Mouse (Mus musculus) retina, postnatal 7 days (tissue): Measurements from ENCODE around the gene Pex12.
"Not testable (repeated sequence)": the region's sequence is repeated elsewhere in the genome, so short reads cannot be mapped to it uniquely, and the experiment has no call there.

Source experiments
- DNase-seq: peaks from one replicate; pipeline ENCODE4 v3.0.0-alpha.2; 2012; ENCODE audit warnings: low read depth, low spot score

Gene Pex12

DNA sequence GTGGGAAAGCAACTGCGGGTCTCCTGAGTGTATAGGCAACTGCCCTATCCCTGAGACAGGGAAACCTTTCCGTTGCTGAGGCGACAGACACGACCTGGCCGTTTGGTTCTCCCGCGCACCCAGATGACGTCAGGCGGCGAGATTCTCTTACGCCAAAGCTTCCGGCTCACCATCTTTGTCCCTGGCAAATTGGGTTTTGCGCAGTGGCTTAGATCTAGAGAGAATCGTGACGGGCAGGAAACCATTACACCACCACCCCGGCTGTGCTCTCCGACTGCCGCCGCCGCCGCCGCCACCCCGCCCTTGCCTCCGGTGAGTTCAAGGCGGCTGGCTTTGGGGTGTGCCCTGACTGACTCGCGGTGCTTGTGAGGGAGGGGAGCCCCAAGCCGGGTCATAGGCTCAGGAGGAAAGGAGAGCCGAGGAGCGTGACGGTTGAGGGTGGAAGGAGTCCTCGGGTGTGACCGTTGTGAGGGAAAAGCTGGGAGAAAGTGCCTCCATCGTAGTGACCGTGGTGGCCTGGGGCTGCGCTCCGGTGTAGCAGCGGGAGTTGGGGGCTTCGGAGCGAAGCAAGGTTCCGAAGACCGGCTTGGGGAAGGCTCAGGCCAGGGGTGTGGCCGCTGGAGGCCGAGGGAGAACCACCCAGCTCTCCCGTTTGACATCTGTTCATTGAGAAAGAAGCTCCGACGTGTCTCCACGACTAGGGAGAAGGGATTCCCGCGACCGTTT, at the start of gene Pex12:
Pex12 (minus strand) TSS at position 61 of the 726 bp plus-strand sequence.
- peak; percentile 98 for DNase-seq

DNA sequence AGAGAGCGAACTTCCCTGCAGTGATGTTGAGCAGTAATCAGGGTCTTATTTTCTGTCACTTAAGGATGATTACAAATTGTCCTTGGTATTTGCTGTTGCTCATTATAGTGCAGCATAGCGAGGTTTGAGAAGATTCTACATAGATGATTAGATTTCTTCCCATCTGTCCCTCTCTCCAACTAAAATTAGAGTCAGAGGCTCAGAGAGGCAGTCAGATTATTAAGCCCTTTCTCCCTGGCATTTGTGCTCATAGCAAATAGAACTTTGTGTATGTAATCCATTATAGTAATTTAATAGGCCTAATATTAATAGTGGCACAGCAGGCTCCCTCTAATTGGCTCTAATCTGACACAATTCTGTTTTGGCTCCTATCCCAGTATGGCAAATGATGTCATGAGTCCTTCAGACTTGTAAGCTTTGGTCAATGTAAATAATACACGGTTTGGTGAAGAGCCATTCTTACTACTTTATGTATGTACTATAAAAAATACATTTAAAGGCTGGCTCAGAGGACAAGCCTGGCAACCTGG, 39.4 kb upstream of the Pex12 start:
- DNase-seq, result peak; percentile 54

DNA sequence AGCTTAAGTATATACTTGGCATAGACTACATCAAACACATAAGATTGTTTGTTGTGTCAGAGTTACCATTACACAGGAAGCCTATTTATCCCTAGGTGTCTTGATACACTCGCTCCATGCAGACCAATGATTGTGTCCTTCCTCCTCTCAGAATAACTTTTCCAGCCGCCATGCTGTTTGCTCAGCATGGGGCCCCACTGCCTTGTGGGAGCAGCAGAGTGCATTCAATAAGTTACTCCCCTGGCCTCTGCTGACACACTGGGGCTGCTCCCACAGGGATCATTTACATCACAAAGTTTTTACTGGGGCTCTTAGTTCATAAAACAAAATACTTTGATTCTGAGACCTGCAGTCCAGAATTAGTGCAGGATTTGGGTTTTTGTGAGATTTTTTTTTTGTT, 37.3 kb upstream of the Pex12 start:
- no peak for DNase-seq

DNA sequence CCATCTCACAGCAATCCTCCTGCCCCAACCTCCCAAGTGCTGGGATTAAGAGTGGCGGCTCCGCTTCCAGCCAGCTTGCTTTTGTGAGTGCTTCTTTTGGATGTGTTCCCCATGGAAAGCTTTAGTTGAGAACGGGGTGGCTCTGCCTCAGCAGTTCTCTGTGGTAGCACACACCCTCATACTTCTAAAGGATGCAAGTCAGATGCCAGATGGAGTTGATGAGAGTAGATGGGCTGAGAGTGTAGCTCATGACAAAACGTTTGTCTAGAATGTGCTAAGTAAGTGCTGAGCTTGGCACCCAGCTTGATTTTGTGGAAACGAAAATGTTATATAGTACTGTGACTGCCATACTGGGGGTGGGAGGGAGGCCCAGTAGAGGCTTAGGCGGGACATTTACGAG, 33.4 kb upstream of the Pex12 start:
- DNase-seq, result no peak

DNA sequence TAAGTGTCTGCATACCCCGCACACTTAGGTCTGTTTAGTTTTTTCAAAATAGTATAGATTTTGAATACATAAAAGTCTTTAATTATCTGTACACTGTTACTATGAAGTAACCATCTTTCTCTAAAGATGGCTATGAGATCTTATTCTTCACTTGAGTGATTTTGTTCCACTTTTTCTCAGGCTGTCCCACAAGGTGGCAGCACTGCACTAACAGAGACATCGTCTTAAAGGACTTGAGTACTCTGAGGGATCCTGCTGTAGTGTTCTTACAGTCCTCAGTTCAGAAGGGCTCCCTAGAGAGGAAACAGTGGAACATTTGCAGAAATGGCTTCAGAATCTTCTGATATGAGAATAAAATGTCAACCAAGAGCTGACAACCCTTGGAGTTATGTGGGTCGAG, 25.0 kb upstream of the Pex12 start:
- DNase-seq, result peak; percentile 72

DNA sequence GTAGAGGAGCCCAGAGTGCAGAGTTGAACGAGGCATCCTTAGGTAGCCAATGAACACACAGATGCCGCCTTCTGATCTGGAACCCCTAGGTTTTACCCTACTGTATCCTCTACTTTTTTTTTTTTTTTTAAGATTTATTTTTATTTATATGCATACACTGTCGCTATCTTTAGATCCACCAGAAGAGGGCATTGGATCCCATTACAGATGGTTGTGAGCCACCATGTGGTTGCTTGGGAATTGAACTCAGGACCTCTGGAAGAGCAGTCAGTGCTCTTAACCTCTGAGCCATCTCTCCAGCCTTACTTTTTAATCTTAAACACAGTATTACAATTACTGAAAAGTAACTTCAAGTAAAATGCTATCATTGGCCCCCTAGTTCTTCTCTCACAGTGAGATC, 24.3 kb upstream of the Pex12 start:
- not testable (repeated sequence) for DNase-seq

DNA sequence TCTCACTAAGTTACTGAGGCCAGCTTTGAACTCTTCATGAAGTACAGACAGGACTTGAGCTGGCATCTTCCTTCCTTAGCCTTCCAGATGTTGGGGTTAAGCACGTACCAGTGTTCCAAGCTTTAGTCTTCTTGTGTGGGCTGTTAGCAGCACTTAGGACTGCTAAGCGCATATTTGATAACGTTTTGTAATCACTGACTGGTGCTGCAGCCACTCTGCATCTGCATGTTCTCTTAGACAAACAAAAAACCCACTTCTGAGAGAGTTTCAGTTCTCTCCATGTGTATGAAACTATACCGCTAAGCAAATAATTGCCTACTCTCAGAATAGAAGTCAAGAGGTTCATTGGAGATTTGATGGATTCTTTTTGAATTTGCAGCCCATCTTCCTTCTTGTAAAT, 16.7 kb upstream of the Pex12 start:
- no peak for DNase-seq

DNA sequence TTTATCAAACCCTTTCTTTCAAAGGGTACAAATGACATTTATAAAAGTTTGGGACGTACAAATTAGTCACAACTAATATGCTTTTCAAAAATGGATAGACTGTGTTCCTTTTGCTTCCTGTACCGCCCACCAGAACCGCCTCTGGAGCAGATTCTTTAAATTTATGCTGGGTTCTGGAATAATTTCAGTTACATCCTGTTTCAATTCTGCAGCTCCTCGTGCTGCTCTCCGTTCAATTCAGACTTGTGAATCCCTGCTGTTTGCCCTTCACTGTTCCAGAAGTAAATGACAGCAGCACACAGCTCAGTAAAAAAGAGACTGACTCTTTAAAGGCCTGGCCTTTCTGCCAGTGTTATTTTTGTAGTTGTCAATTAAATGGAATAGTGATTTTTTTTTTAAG, 10.1 kb upstream of the Pex12 start:
- DNase-seq, result no peak

DNA sequence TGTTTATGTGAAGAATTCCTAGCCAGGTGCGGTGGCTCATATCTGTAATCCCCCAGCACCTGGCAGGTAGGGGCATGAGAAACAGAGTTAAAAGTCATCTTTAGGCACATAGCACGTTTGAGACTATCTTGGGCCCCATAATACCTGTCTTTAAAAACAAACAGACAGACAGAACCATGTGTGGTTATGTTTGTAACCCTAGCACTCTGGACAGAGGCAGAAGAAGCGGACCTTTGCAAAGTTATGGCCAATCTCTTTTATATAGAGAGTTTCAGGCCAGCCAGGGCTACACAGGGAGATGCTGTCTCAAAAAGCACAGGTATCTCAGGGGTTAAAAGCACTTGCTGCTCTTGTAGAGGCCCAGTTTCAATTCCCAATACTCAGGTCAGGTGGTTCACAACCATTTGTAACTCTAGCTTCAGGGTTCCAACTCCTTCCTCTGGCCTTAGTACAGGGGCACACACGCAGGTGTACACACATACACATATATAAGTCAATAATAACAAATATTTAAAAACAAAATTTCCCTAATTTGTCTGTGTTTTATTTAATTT, 4.4 kb upstream of the Pex12 start:
- DNase-seq, result no peak

DNA sequence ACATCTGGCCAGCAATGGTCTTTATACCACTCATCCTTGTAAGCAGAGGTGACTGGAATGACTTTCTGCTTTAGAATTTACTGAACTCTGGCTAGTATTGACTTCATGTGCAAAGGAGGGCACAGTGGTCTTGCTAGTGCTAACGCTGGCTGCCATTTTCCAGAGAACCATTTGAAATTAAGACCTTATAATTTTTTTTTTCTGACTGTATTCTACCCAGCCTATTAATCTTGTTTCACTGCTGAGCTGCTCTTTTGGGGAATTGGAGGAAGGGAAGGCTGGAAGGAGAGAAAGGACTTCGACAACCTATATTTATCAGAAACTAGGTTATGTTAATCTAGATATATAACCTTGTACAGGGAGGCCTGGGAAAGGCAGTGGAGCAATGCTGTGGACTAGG, 2.1 kb upstream of the Pex12 start:
- no peak for DNase-seq

DNA sequence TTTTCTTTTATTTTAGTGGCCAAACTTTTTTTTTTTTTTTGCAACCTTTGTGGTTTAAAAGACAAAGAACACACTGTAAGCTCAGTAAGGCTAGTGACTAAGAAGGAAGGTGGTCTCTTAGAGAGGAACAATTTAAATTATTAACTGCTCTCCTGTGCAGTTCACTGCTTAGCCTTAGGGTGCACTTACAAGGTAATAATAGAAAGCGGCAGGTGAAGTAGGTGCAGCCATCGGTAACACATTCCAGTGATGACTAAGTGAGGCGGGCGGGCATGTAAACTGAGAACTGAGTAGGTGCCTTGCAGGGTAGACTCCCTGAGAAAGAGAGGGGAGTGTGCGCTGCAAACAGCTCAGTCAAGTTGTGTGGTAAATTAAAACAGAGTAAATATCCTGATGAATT, 1.4 kb upstream of the Pex12 start:
- DNase-seq, result no peak

DNA sequence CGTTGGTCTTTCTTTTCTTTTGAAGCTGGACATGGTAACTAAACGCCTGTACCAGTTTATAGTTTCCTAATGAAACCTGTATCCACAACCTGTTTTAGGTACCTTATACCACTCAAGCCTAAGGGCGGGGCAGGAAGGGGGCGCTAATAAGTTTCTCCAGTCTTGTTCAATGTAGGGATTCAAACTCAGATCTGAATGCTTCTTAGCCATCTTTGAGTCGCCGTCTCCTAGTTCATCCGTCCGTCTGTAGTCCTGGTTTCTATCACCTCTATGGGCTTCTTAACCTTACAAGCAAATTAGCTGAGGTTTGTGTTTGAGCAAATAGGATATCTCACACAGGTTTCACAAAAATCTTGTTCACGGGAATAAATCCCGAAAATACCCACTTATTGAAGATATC, 262 bp downstream of the Pex12 start:
- DNase-seq, result no peak

DNA sequence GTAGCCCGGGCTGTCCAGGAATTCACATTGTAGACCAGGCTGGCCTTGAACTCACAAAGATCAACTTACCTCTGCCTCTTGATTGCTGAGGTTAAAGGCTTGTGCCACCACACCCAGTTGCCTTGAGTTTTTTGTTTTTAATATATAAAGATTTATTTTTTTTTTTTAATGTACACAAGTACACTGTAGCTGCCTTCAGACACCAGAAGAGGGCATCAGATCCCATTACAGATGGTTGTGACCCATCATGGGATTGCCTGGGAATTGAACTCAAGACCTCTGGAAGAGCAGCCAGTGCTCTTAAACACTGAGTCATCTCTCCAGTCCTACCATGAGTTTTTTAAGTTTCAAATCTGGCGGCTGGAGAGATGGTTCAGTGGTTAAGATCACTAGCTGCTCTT, 955 bp downstream of the Pex12 start:
- DNase-seq, result no peak

DNA sequence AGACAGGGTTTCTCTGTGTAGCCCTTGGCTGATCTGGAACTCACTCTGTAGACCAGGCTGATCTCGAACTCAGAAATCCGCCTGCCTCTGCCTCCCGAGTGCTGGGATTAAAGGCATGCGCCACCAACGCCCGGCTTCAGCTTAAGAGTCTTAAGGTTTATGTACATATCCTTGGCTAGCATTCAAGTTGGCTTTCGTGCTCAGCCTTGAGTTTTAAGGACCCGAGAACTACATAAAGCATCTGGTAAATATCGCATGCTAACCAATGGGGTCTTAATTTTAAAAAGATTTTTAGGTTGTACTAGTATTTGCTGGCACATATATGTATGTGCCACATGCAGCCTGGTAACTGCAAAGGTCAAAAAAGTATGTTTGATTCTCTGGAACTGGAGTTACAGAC, 2.7 kb downstream of the Pex12 start:
- no peak for DNase-seq

DNA sequence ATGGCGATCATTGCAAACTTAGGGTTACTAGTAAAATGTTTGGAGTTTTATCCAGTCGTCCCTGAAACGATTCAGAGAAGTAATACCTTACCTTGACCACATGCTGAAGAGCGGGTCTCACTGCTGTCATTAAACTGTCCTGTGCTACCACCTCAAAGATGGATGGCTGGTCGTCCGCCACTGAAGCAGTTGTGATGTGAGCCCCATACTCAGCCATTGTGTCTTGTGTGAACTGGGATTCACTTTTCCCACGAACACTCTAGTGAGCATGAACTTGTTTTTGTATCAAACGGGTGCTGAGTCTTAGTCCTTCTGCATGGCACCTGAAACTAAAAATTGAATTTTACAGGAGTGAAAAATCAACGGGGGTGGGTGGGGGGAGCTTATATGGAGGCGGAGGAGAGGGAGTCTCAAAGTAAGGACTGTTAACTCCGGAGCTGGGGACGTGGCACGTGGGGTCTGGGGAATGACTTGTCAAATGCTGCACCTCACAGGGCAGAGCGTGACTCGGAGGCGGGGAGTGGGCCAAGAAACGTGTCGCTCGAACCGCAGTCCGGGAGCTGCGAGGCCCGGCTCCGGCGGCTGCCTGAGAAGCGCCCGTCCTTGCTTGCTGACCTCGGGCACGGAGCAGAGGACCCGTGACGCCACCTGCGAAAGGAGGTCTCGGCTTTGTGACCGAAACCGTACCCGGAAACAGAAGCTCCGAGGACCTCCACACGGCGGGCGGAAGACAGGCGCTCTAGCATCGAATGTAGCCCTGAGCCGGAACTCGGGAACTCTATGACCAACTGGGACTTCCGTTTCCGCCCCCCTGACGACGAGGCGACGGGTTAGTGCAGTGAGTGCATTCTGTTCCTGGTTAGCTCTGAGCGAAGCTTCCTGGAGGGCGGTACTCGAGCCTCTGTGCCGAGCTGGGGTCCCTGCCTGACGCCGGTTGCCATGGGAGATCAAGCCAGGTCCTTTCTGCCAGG, 3.9 kb downstream of the Pex12 start, which contains the start of gene Ap2b1:
Ap2b1 (plus strand) TSS at position 800 of the 971 bp plus-strand sequence.
- peak; percentile 89 for DNase-seq

DNA sequence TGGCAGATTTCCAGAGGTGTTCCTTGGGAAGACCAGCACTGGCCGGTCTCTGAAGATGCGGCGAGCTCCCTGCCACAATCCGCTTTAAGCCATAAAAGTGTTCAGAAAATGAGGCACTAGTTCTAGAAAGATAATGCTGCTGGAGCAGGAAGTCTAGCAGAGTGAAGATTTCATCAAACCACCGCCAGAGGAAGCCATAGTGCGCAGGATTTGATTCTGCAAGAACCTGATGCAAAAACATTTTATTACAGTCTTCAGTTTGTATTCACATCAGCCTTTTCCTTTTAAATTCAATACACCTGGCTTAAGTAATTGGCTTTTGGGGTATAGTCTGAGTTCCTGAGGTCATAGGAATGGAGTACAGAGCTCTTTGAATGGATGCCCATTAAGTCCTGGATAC, 4.6 kb downstream of the Pex12 start:
- DNase-seq, result no peak

DNA sequence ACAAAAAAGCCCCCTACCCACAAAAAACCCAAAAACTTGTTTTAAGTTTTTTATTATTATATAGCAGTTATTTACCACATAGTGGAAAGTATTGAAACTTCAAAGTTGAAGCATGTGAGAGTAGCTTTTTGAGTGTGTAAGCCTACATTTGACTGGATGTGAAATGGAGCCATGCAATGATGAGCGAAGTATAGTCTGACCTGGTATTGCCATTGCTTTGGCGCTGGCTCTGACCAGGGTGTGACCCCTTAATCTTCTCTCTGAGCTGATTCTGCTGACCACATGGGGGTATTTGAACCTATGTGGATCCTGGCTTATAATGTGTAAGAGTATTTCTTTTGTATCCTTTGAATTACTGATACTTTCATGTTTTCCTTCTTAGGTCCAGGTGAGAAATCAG, 8.3 kb downstream of the Pex12 start:
- DNase-seq, result no peak

DNA sequence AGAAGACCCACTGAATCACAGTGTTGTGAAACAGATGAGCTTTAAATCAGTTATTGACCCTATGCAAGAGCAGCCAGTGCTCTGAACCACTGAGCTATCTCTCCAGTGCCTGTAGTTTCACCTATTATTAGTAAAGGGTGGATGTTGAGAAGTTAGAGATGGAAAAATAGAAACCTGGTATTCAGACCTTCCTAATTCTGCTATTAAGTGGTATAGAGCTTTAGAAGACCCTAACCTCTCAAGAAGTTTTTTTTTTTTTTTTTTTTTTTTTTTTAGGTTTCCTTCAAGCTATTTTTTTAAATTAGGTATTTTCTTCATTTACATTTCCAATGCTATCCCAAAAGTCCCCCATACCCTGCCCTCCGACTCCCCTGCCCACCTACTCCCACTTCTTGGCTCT, 9.2 kb downstream of the Pex12 start:
- DNase-seq, result no peak

DNA sequence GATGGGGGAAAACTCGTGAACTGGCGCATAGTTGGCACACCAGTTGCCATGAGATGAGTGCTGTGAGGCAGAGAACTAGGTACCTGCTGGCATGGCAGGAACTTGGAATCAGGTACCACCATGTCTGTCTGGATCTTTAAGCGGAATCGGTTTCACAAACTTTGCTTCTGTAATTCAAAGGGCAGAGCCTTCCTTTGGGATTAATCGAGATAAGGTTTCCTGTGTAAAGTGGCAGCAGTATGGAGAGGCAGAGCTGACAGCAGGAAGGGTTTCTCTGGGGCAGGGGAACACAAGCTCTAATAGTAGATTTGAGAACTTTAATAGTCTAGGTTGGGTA, 10.2 kb downstream of the Pex12 start:
- no peak for DNase-seq

DNA sequence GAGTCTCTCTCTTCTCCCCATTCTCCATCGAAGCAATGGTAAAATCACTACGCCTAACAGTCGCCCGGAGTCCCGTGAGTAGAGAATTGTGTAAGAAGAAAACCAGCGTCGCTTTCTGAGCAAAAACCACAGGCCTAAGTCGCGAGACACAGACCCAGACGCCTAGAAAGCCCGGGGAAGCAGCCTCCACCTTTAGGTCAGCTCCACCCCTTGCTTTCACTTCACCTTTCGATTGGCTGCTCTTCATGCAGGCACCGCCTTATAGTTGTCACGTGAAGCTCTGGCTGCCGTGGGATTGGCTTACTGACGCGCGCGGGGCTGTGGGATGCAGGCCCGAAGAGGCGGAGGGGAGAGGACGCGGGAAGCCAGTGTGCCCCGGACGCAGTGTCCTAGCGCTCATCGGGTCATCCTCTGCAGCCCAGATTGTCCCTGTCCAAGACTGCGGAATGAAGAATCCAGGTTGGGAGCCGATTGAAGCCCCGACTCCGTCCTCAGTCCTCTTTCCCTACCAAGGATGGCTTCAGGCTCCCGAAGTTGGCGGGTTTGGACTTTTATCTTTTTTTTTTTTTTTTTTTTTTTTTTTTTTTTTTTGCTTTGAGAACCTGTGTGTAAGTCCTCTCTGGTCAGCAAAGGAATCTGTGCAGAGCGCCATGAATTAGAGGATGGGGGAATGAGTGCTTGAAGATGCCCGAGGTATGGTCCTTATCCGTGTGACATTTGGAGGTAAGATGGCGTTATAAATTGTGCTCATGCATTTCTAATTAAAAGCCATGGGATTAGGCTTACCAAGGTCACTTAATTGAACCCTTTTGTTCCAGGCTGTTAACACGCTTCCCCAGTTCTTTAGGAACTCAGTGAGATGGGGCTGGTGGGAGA, 10.8 kb downstream of the Pex12 start:
- DNase-seq, result peak; percentile 91

DNA sequence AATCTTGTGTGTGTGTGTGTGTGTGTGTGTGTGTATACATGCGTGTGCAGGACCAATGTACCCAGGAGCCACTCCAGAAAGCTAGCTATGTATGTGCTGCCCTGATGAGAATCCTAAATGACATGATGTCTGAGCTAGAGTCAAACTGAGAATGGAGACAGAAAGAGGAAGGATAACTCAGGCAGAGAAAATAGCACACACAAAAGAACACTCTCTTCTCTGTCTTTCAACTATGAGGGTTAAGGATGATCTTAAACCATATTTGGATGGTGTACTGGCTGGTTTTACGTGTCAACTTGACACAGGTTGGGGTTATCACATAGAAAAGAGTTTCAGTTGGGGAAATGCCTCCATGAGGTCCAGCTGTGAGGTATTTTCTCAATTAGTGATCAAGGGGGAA, 12.8 kb downstream of the Pex12 start:
- no peak for DNase-seq
